Mouse (Mus musculus): ENCODE measurements around the gene Emc7.
"Not testable (repeated sequence)": the region's sequence is repeated elsewhere in the genome, so short reads cannot be mapped to it uniquely, and the experiment has no call there.

Gene Emc7

DNA sequence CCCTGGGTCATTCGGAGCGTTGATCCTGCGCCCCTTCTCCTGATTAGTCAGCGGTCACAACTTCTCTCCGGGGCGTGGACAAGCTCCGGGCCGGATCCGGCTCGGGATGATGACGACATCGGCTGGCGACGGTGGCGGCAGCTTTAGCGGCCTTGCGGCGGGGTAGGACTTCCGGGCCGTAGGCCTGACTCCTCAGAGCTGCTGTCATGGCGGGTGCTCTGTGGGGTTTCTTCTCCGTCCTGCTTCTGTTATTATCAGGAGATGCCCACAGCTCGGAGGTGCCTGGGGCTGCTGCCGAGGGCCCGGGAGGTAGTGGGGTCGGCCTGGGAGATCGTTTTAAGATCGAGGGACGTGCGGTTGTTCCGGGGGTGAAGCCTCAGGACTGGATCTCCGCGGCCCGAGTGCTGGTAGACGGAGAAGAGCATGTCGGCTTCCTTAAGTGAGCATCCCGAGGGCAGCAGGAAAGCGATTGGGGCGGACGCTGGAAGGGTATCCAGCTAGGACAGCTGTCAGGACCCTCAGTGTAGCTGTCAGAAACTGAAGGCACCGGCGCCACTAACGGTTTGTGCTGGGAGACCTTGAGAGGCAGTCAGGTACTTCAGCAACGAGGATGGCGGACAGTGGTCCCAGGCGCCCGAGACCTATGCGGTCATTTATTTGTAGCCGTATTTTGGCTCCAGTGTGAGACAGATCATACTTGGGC is at the start of gene Emc7:
Emc7 (plus strand) TSS at position 136 of the 703 bp plus-strand sequence.
- DNase-seq, result peak; percentile 98

DNA sequence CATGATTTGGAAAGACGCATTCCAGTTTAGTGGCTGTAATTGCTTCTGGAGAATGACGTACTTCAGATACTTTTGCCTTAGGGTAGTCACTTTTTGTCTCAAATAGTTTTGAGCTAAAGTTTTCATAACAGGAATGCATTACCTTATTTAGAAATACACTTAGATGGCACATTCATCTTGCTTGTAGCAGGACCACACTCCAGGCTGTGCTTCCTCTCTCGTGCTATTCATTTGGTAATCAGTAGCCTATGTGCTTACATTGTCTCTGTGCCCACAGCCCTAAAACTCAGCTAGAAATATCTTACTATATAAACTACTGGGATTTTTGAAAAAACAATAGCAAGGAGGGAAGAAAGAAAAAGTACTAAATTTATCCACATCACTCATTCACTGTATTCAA is 47.8 kb upstream of the Emc7 start:
- DNase-seq, result no peak

DNA sequence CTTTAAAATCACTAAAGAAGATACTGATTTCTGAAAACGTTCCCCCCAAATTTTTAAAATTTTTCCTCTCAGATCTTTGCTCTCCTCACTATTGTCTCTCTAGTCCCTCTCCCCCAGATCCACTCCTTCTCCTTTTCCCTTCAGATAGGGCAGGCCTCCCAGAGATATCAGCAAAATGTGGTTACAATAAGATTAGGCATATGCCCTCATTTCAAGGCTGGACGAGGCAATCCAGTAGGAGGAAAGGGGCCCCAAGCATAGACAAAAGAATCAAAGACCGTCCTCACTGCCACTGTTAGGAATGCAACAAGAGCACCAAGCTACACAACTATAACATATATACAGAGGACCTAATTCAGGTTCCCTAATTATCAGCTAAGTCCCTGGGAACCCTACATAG is 29.5 kb upstream of the Emc7 start:
- no peak for DNase-seq

DNA sequence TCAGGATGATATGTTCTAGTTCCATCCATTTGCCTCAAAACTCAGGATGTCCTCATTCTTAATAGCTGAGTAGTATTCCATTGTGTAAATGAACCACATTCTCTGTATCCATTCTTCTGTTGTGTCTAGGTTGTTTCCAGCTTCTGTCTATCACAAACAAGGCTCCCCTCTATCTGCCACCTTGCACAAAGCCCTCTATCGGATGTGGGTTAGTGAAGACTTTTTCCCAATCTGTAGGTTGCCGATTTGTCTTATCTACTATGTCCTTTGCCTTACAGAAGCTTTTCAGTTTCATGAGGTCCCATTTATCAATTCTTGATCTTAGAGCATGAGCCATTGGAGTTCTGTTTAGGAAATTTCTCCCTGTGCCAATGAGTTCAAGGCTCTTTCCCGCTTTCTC is 26.3 kb upstream of the Emc7 start:
- DNase-seq, result not testable (repeated sequence)

DNA sequence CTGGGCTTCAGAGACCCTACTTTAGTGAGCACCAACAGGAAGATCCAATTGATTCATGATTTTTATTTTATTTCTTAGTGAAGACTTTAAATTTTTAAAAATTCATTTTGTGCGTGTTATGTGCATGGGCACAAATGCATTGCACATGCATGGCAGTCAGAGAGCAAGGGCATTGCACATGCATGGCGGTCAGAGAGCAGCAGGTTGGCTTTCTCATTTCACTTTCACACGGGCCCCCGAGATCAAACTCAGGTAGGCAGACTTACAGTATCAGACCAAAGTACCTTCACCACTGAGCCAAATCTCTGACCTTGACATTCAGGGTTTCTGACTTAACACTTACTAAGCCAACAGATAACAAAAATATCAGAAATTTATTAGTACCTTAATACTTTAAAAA is 25.1 kb upstream of the Emc7 start:
- no peak for DNase-seq

DNA sequence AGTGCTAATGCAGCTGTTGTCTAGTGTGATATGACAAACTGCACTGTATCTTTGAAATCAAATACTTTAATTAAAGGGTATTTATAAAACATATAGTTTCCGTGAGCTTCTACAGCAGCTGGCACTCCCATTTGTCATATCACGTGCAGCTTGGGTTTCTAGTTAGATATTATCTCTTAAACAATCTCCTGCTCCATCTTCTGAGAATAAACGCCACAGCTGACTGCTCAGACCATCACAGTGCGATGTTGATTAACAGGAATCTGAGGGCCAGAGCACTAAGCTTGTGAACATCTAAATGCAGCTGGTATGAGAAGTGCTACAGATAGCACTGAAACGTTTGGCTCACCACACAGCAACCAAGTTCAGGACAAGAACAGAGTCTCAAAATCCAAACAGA is 24.4 kb upstream of the Emc7 start:
- DNase-seq, result no peak

DNA sequence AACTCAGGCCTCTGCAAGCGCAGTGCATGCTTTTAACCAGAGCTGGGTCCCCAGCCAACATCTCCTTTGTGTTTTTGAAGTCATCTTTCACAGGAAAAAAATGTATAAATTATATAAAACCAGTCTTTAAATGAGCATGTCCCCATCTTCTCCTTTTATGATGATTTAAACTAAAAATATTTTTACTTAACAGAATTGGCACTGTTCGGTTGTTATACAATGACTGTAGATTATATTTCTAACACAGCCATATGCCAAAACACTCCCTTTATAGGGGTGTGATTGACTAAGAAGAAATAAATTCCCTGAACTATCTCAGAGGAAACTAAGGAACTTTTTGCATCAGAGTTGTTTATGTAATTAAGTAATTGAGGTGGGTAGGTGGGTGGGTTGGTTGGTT is 22.3 kb upstream of the Emc7 start:
- no peak for DNase-seq

DNA sequence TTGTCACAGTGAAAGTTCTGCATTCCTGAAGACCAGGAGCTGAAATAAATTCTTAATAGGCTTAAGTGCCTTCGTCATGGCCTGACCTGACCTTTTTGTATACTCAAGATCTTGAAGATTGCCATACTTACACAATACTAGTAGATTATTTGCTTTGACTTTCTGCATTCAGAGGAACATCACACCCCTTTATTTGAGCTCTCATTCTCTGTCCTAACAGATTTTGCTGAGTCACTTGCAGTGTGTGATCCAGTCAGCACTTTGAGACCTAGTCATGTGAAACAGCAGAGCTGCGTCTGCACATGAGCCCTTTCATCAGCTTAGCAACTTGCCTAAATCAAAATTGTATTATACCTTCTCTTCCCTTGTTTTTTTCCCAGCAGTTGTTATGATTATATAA is 21.4 kb upstream of the Emc7 start:
- no peak for DNase-seq

DNA sequence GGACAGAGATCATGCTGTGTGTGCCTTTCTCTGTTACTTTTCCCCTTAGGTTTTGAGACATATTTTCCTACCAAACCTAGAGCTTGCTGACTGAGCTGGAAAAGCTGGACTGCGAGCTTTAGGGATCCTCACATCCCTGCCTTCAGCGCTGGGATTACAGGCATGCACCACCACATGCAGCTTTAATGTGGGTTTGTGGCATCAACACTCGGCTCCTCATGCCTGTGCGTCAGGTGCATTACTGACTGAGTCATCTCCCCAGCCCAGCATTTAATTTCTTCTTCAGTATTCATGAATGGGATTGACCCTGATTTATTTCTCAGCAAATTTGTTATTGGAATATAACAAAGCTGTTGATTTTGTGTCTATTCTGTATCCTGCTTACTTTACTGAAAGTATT is 18.5 kb upstream of the Emc7 start:
- no peak for DNase-seq

DNA sequence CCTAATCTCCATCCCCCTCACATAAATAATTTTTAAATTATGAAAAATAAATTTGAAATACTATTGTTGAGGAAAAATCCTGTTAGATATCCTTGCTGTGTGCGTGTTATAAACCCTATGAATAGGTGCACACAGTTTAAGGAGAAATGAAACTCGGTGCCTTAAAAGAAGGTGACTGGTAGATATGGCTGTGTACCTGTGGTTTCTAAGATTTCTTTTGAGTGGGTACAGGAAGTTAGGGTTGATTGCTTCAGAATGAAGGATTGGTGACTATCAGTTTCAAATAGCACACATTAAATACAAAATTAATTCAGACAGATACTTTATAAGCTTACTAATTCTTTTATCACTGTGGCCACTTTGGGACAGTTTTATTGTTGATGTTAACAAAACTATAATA is 17.2 kb upstream of the Emc7 start:
- DNase-seq, result no peak

DNA sequence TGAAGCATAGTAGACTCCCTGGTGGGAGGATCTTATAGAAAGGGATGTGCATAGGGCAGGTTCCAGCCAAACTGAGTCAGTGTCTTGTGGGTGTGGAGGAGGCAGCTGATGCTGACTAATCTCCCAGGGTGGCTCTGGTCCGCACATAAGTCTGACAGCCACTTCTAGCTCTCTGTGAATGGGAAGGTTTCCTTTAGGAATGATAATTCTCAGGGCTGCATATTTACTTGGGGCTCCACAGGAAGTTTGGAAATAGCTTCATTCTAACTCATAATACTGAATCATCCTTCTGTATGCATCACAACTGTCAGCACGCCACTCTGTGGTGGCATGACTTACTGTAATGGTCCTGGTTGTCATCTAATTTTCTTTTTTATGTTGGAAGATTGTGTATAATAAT is 11.3 kb upstream of the Emc7 start:
- DNase-seq, result no peak

DNA sequence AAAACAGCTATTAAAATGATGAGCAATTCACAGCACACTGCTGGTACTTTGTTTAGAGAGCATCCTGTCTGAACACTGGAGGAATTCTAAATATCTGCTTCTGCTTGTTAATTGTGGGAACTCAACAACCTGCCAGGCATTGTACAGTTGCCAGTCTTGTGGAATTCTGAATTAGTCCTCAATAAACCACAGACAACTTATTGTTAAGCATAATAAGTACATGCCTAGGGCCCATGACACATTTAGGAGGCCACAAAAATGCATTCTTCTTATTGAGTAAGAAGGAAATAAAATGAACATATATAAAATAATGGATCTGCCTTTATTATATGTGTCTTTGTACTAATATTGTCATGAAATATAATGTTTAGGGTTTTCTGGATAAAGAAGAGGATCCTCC is 9.3 kb upstream of the Emc7 start:
- DNase-seq, result no peak

DNA sequence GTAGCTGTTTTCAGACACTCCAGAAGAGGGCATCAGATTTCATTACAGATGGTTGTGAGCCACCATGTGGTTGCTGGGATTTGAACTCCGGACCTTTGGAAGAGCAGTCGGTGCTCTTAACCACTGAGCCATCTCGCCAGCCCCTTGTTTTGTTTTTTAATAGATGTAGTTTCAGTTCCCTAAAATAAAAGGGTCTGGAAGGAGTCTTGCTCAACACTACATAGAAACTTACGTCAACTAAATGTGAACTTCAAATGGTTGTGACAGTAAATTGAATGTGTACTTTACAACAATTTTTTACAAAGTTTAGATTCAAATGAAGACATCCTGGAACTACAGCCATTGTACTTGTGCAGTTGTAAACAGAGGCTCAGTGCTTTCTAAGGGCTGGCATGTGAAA is 6.8 kb upstream of the Emc7 start:
- DNase-seq, result not testable (repeated sequence)

DNA sequence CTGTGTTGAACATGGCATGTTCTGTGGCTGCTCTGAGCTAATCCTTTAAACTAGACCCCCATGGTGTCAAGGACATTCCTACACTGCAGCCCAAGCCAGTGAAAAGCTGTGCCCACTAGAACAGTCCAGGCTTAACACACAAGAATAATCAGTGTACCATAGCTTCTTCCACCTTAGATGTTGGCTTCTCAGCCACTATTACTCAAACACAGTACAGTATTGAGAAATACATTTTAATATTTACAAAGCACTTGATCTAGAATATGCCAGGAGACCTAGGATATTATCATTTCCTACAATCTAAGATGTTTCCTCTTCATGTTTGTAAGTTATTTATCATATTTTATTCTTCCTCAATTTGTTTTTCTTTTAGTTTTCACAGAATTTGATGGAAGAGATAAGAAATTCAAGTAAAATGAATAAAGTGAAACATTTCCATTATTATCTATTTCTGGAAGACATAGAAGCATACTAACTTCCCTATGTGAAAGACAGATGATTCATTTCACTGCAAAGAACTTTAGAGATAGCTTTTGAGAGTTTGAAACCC is 6.2 kb upstream of the Emc7 start:
- DNase-seq, result no peak

DNA sequence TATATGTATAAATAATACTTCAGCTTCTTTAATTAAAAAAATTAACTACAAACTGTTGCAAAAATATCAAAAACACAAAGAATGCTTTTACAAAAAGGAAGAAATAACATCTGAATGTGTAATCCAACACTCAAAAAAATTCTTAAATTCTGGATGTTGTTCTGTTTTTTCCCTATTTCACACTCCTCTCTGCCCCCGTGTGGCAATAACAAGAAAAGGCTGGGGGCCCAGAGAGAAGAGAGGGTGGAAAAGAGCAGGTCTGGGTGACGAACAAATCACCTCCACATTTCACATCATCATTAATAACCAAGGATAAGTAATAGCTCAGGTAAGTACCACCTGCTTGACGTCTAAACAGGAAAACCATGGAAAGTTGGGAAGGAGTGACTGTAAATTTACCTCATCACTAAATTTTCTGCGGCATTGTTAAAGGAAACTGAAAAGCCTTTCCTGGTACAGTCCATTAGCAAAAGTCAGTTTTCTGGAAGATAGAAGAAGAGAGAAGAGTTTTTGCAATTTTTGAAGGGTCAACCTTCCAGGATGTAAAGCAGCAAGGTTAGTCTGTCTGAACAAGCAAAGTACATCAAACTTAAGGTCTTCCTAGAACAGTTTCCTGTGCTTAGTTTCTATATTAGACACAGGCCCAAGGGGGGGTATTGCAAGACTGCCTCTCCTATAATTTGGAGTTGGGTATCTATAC is 5.0 kb upstream of the Emc7 start:
- peak; percentile 29 for DNase-seq

DNA sequence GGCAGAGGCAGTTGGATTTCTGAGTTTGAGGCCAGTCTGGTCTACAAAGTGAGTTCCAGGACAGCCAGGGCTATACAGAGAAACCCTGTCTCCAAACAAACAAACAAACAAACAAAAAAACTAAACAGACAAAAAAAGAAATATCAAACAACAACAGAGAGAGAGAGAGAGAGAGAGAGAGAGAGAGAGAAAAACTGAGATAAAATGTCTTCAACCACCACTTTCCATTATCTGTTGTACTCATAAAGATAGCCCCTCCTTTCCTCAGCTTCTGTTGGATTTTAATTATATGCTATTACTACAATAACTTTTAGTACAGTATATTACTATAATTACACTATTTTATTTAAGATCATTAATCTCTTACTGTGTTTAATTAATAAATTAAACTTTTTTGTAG is 2.3 kb upstream of the Emc7 start:
- DNase-seq, result not testable (repeated sequence)

DNA sequence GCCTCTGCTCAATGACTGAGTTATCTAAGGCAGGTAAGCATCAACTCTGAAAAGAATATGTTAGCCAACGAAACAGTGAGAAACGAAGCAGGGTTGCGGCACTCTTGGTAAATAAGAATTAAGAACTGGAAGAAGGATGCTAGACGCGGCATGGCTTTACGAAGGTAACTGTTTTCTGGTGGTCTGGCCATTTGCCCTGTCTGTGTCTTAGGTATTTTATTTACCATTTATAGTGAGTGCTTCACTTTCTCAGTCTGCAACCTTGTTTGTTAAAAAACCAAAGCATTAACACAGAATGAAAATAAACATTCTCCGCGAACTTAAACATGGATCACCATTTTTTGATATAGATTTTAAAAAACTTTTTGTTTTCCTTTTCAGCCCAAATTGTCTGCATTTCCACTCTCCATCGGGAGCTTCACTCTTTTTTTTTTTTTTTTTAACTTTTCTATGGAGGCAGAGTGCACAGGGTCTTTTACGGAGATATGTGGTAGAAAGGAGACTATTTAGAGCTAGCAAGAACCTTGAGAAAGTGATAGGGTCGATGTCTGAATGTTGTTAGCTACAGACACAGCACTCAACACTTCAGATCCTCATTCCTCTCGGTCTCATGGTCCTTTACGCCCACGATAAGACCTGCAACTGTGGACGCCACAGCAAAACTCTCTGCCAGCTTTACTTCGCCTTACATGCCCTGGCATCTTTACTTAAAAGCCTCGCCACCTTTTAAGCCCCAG is 504 bp upstream of the Emc7 start:
- no peak for DNase-seq

DNA sequence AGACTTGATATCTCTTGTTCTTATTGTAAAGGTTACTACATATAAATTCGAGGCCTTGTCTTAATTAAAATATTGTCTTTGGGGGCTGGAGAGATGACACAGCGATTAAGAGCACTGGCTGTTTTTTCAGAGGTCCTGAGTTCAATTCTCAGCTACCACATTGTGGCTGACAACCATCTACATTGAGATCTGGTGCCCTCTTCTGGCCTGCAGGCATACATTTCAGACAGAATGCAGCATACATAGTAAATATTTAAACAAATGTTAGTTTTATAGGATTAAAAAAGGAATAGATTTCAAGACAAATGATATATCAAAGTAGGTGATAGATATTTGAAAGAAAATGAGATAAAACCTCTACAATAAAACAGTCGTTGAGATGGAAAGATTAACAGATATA is 5.8 kb downstream of the Emc7 start:
- no peak for DNase-seq

DNA sequence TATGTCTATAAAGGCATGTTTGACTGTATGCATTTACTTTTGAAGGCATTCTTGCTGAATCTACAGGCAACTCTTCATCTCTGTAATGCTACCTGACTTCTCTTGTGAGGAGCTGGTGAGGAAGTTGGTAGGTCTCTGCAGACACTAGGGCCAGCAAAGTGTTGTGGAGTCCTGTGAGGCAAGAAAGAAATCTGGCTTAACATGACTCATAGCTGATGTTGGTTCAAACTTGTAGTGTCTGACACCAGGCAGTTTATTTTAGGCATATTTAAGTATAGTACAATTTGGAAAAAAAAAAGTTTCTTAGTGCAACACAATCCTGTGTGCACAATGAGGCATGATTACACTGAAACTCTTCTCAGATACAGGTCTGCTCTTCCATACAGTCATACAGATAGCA is 14.7 kb downstream of the Emc7 start:
- no peak for DNase-seq

DNA sequence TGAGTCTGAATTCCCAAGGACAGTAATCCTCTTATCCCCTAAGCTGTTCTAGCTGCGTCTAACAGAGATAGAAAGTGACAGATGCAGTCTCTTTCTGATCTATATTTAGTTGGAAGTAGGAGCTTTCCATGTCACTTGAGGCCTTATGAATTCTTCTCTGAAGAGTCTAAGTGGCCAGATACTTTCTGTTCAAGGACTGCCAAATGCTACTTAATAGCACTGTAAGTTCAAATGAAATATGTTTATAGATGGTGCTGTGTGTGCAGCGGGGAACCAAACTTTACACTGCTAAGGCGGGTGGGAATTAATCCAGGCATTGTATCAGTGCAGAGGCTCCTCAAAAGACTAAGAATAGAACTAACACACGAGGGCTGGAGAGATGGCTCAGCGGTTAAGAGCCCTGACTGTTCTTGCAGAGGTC is 16.2 kb downstream of the Emc7 start:
- DNase-seq, result no peak

DNA sequence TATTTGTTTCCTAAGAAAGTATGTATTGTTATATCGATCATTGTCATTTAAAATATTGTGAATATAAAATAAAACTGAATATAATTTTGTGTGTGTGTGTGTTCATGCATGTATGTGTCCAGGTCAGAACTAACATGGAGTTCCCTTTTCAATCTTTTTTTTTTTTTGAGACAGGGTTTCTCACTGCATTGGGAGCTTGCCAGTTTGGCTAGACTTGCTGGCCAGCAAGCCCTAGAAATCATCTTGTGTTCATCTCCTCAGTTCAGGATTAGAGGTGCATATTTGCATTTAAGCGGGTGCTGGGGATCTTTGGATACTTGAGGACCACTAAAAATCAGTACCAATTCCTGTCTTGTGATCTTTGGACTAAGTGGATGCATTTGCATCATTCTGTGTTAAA is 17.3 kb downstream of the Emc7 start:
- DNase-seq, result no peak

DNA sequence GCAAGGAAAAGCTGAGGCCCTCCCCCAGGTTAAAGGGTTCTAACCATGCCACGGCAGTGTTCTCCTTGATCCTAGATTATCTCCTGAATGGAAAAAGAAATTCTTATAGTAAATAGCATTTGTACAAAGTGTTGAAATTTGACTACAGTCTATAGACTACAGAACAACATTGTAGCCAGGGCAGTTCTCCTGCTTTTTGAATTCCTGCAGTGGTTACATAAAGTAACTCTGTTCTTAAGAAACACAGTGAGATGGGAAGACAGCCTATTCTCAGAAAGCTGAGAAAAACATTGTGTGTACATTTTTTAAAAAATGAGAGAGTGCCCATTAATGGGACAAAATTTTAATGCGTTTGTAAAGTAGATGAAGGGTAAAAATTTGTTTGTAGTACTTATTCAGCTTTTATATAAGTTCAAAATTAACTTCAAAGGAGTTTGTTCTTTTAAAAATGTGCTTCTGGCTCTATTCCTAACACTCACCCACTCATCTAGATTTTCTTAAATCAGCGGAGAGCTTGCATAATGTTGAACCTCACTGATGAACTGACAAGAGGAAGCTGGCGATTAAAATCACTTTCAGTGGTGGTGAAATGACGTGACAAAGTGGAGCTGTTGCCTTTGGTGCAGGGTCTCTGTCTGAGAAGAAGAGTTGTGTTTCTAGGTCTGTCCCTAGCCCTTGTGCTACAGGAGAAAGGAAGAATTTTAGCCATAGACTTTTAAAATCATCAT is 20.4 kb downstream of the Emc7 start:
- DNase-seq, result no peak

DNA sequence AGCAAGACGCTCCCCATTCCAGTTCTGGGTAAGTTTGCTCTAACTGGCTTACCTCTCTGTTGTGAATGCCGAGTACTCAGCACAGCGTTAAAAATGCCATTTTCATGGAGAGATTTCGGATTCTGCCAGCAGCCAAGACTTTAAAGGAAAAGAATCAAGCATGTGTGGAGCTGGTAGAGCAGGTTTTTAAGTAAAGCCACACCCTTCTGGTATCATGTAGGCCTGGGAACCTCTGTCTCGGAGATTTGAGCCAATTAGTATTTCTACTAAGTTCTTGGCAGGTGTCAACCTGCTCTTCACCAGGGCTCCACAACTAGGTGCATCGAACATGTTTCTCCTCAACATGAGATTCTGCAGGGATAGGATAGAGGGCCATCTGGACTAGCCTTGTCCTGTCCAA is 21.8 kb downstream of the Emc7 start:
- DNase-seq, result no peak
